Mouse (Mus musculus) retina, postnatal 7 days (tissue): Measurements from ENCODE around the gene Rapgef6.

ENCODE experiments used
- DNase-seq: peaks from one replicate; pipeline ENCODE4 v3.0.0-alpha.2; 2012; ENCODE audit warnings: low read depth, low spot score

Gene Rapgef6

DNA sequence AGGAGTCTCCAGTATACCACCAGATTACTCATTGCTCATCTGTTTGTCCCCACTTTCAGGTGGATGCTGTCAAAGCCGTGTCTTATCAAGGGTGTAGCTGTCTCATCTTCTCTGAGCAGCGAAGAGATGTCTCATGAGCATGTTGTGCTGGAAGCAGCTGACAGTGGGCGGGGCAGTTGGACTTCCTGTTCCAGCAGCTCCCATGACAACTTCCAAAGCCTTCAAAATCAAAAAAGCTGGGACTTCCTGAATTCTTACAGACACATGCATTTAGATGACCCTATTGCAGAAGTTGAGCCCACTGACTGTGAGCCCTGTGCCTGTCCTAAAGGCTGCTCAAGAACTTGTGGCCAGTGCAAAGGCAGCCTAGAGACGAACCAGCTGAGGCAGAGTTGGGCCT lies 168.5 kb downstream of the Rapgef6 start:
- DNase-seq: no peak

DNA sequence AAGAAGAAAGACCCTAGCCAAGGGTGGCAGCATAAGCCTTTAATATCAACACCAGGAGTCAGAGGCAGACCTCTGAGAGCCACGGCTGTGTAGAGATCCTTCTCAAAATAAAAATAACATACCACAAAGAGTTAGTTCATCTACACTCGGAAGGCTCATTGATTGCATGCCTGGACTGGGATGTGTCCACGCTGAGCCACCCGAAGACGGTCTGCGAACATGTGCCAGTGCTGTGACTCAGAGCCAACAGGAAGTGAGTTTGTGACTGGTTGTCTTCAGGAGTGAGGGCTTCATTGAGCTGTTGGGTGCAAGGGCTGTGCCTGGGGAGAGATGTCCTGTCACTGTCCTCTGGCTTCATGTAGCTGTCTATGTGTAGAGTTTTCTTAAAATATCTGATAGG lies 171.0 kb downstream of the Rapgef6 start:
- no peak for DNase-seq

DNA sequence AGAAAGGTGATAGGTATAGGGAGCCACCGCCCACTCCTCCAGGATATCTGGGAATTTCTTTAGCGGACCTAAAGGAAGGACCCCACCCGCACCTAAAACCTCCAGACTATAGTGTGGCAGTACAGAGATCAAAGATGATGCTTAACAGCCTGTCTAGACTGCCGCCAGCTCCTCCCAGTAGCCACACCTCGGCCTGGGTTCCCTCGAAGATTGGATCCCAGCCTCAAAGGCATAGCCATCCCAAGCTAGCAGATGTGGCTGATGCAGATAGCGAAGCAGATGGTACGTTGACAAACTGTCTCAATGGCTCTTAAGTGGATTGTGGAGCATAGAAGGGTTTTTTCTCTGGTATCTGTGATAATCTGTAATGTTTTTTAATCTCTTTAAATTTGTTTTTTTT lies 171.6 kb downstream of the Rapgef6 start:
- DNase-seq: no peak

DNA sequence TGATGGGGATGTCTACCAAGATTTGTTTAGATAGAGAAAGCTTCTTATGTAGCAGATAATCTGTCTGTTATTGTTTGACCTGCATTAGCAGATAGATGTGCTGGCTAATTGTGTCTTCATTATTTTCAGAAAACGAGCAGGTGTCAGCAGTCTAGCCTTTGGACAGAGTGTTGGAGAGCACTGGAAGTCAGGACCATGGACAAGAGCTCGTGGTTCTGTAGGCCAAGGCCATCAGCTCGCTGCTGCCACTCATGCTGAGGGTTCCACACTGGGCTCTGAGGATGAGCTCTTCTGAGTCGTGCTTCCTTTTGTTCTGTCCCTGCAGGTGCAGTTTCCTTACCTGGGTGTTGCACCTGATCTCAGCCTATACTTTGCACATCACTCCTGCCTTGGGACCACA lies 173.3 kb downstream of the Rapgef6 start:
- no peak for DNase-seq

DNA sequence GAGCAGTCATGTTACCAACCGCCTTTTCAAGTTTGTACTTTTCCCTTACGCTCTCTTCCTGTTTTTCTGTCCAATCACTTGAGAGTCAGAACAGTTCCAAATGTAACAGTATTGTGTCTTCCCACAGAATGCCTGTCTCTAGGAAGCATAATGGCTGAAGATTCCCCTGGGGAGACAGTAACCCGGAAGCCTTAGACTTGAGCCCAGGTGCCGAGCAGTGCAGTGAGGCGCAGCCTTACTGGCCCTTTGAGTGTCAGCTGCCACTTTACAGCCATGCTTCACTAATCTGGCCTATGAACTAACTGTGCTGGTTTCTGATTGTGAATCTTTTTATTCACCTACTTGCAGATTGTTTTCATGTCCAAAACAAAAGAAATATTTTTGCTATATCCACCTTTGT lies 175.0 kb downstream of the Rapgef6 start:
- no peak for DNase-seq

DNA sequence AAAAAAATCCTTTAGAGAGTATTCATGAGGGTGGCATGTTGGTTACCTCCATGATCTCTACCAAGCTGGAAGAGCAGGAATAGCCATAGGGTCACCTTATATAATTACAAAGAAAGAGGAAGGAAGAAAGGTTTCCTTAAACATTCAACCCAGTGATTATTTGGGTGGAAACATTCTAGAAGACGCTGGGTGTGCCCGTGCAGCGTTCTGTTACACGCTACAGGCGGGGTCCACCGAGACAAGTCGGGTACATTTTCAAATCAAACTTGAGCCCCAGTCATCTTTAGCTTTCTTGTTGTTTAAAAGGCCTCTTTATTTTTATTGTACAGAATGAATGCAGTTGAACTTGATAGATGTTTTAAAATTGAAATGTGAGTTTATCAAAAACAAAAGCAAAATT lies 176.0 kb downstream of the Rapgef6 start:
- no peak for DNase-seq

DNA sequence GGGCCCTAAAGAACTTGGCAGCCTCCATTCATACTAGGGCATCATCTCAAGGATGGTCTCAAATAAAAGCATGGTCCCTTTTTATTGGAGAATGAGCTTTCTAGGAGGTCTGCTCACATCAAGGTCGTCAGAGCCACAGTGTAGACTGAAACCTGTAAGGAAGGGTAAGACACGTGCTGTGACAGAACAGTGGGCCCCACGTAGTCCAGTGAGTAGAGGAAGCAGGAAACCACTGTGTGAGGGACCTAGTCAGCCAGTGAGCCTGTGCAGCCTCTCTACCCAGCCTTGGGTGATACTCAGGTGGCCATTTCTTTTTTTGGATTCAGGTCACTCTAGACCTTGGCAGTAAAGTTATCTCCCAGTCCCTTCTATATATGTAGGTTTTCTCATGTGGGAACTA lies 177.3 kb downstream of the Rapgef6 start:
- no peak for DNase-seq

DNA sequence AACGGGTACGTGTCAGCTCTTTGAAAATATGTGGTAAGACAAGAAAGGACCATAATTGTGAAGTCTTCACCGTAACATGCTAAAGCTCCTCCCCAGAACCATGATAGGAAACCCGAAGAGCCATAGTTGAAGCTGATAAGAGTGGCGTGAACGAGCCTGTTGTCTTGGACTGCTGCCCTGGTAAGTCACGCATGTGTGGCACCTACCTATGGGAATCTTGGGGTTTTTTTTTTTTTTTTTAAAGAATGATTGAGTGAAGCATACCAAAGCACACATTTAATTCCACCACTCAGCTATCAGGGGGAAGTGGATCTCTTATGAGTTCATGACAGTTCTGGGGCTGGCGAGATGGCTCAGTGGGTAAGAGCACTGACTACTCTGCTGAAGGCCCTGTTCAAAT lies 179.2 kb downstream of the Rapgef6 start:
- no peak for DNase-seq

DNA sequence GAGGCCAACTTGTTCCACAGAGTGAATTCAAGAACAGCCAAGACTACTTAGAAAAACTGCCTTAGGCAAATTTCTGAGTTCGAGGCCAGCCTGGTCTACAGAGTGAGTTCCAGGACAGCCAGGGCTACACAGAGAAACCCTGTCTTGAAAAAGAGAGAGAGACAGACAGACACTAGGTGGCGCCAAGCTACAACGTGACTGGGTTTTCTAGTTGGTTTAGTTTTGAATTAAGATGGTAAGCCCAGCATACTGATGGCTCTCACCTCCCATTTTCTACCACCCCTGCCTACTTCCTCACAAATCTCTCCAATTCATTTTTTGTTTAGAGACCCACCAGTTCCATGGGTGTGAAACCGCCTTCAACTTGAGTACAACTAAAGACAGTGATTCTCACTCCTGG lies 180.7 kb downstream of the Rapgef6 start:
- peak; percentile 47 for DNase-seq

DNA sequence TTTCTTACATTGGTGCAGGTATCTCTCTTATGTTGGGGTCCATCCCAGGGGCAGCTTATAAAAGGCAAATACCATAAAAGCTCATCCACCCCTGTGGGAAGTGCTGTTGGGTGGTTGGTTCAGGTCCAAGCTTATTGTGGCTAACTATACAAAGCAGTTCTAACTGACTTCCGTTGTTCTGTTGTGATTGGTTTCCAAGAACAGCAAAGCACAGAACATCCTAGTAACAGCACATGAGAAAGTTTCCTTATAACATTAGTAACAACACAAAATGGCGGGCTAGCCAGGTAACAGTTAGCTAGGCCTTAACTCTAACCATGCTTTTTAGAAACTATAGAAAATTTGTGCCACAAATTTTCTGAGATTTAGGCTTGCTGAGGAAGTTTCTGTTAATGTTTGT lies 185.5 kb downstream of the Rapgef6 start:
- no peak for DNase-seq

DNA sequence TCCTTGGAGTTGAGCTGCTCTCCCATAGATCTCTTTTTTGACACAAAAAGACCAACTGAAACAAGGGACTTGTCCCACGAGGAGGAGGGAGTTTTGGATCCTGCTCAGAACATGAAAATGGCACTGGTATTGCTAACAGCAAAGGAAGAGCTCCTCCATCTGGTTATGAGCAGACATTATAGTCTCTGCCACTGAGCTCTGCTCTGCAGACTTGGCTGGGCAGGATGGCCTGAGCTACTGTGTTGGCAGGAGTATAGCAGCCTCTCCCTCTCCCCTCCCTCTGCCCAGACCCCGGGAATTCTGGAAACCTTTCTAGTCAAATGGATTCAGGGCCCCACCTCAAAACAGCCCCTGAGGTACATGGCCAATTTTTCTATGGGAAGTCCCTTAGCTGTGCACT lies 187.0 kb downstream of the Rapgef6 start:
- no peak for DNase-seq

DNA sequence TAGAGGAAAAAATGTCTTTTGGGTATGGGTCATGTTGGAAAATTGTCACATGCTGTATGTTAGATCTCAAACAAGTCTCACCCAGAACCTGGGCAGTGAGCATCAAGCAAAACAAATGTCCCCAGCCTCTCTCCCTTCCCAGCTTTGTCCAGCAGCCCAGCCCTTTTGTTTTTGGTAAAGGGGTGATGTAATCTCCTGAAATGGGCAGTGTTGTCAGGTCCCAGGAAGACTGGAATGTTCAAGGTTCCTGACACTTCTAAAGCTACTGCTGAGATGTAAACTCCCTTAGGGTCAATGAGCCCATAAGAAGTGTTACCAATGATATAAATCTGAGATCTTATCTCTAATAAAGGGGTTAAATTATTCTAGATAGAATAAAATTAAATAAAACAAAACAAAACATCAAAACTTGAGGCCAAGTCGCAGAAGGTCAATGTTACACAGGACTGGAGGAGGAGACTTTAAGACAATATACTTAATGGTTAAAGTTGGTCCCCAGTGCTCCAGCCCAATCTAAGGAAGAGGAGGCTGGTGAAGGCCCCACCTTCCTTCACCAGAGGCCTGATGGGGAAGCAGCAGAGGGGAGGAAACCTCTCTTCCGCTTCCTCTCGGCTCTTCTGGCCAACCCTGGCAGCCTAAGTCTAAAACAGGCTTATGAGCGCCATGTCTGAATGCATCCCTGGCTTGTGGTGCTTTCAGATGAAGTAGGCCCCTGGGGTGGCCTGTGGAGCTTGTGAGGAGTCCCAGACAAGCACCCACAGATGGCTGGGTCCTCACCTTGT lies 188.1 kb downstream of the Rapgef6 start:
- DNase-seq: no peak

DNA sequence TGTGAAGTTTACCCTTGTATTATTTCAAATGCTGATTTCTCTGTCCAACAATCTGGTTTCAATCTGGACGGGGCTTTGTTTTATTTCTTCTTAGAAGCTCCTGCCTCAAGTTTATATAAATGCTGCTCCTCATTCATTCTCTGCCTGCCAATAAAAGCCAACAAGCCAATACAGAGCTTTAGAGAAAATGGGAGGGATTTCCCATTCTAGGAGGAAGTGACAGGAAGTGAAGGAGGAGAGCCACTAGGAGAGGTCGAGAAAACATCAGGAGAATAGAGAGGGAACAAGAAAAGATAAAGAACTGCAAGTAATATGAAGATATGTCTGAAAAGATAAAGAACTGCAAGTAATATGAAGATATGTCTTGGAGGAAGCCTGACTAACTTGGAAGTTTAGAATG lies 190.2 kb downstream of the Rapgef6 start:
- no peak for DNase-seq

DNA sequence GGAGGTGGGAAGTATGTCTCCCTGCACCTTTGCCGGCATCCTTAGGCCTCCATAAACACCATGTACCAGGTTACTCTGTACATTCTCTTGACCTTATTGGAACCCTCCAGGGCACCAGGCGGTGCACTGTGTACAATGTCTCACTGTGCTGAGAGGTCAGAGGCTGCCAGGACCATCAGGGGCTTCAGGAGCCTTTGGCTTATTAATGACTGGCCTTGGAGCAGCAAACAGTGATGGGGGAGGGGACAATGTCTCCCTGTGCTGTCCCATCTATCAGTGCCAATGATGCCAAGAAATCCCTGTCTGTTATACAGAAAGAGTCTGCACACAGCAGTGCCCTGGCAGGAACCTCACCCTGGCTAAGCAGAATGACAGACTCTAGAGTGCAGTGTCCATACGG lies 195.2 kb downstream of the Rapgef6 start:
- DNase-seq: no peak

DNA sequence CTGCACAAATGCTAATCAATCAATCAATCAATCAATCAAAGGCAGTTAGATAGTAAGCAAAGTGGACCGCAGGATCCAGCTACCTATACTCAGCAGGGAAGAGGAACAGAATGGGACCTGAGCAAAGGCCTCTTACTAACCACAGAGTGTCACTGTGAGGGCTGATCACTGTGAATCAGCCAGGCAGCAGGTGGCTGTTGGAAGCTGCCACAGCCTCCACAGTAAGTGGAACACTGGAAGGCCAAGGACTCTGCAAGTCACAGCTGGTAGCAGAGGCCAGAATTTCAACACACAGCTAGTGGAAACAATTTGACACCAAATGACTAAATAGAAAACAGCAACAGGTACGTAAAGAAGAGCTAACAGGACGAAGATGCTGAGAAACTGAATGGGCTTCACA lies 196.0 kb downstream of the Rapgef6 start:
- DNase-seq: no peak

DNA sequence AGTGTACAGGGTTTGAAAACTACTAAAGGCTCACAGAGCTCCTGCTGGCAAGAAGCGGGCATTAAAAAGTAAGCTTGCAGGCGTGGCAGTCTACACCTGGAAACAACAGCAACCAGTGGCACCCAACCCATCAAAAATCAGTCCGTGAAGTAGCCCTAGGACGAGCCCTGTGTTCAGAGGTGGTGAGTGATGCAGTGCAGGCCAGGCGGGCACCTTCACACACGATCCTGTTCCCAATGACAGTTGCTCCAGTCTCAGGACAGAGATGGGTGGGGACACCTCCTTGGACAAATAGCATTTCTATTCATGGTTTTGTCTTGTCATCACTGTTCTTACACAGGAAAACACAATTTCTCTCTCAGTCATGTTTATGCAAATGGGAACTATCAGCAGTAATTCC lies 199.4 kb downstream of the Rapgef6 start:
- DNase-seq: no peak

DNA sequence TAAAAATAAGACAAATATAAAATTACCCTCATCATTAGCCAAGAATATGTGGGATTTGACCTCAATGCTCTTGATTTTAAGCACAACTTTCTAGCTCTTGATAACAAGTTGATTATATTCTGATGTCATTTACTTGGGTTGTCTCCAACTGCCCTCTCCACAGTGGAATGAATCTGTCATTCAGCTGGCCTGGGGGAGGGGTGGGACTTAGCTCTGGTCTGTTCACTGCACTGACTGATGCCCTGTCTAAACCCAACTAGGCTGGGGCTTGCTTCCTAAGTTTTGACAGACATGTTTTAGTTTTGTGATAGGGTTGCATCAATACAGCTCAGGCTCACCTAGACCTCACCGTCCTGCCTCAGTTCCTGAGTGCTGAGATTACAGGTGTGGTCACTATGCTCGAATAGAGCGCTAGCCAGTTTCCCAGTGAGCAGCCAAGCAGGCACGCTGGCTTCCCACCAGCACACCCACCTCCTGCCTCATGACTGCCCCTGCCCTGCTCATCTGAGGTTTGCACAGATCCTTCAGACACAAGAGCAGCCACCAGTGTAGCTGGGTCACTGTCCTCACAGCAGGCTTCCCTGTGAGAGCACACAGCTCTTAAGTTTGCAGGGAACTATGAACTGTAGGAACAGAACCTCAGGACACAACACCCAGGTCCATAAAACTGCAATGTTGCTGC lies 201.8 kb downstream of the Rapgef6 start:
- DNase-seq: no peak

DNA sequence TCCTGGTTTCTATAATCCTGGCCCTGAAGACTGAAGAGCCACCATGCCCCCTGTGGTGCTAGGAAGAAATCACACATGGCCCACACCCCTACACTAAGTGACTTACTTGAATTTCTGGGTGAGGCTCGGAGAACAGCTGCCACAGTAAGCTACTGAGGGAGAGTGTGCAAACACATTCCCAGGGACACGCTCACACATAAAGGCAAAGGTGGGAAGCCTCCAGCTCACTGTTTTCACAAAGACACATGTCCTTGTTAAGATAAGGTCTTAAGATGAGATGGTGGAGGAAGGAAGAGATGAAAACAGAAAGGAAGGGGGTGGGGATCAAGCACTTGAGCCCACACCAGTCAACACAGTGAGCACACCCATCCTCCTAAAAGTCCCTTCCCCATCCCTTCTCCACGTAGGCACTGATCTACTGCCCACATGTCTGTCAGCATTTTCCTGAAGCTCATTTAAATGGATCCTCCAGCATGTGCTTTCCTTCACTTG lies 204.0 kb downstream of the Rapgef6 start:
- no peak for DNase-seq

DNA sequence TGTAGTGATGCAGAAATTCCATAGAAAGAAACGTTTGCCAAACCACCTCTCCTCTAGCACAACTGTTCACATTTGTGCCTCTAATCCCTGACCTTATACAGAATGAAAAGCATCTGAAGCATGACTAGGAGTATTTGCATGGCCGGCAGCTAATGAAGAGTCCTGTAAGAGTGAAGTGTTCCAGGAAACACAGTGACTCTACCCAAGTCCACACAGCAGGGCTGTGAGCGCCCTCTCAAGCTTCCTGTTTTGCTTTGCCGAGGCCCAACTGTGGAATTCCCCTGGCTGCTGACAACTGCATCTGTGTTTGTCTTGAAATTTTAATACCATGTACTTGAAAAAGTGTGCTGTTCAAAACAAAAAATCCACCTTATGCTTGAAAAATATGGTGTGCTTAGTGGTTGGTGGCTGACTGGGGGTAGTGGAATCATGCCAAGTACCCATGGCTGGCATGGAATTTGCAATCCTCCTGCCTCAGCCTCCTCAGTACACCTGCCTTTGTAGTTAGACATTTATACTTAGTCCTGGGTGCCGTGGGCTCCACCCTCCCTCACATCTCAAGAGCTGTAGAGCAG lies 204.8 kb downstream of the Rapgef6 start:
- no peak for DNase-seq

DNA sequence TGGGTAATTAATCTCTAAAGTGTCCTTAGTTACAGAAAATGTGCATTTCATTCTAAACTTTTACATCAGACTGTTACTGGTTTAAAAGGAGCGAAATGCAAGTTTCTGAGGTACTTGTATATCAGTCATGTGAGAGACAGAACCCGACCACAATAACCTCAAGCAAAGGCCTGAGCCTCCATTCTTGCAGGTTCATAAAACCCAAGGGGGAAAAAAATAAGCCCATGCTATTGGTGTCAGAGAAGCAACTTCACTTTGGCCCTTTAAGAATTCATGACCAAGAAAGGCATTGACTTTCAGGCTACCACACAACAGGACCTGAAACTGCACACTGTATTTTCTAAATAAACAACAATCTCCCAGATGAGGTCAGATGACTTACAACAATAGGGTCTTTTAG lies 205.7 kb downstream of the Rapgef6 start:
- DNase-seq: no peak

DNA sequence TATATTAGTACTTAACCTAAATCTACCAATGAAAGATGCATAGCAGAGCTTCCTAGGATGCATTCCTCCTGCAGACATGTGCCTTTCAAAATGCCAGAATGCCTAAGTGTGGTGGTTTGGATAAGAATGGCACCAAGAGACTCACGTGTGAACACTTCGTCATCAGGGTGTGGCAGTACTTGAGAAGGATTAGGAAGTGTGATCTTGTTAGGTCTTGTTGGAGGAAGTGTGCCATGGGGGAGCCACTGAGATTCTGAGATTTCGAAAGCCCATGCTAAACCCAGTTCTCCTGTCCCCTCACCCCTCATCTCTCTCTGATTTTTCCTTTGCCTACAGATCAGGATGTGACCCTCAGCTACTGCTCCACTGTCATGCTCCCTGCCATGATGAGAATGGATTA lies 206.7 kb downstream of the Rapgef6 start:
- DNase-seq: no peak

DNA sequence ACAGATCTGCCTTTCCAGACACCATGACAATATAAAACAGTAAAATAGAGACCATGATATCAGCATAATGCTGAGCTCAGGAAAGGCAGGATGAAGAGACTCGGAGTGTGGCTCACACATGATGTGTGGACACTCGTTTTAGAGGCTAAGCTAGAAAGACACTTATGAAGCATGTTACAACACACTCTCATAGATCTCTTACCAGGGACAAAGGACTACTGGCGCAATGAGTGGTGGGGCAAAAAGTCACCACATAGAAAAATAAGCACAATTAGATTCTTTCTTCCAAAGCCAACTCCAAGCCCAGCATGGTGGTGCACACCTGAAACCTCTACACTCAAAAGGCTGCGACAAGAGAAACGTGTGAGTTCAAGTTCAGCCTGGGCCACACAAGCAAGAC lies 208.3 kb downstream of the Rapgef6 start:
- no peak for DNase-seq

DNA sequence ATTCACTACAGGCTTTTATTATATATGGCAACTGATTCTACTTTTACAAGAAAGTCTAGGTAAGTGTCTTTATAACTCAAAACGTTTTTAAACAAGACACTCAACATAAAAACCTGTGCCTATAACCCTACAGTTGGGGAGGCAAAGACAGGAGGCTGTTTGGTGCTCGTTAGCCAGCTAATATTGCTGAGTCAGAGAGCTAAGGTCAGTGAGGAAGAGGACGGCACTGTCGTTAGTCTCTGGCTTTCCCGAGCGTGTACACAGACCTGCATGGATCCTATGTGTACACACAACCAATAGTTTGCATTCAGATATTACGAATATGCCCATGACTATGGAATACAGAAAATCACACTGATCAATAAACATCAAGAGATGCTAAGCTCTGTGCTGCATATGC lies 208.7 kb downstream of the Rapgef6 start:
- DNase-seq: no peak
